Mouse (Mus musculus) kidney, adult 2 months (tissue): ENCODE measurements around the gene Arl5c.

ENCODE experiments used
- CTCF ChIP-seq: fragments of 200-500 bp; conservative IDR thresholded peaks from 2 replicates; pipeline ENCODE4 v1.5.1; 2011; ENCODE audit warnings: low read depth, mild to moderate bottlenecking, control low read depth, low read length, moderate library complexity, mixed read lengths; ENCODE audit not compliant: insufficient read depth, insufficient read length
- POLR2A ChIP-seq: fragments of 200-500 bp; IDR thresholded peaks from one replicate; pipeline ENCODE4 v1.6.1; 2011; ENCODE audit warnings: low read depth, low read length, control low read depth

DNA sequence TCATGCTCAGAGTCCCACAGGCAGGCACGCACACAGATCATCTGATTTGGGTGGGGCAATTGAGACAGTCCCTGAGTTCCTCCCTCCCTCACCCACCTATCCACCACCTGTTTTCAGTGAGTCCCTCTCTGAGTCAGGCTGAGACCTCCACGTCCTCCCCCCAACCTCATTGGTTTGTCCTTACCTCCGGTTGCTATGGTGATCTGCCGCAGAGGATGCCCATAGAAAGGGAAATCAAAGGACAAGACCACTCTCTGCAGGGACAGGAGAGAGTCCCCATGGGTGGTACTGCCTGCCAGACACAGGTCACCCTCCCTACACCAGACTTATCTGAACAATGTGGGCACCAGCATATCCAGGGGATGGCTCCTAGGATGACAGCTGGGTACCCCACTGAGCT, 40.1 kb downstream of the Arl5c start:
- TF ChIP-seq POLR2A: no peak
- TF ChIP-seq CTCF: no peak
